Mouse (Mus musculus): ENCODE results near the gene Tas2r108.
A peak's percentile ranks its signal among the peaks of the same experiment; 100 is the strongest.

Gene Tas2r108

DNA sequence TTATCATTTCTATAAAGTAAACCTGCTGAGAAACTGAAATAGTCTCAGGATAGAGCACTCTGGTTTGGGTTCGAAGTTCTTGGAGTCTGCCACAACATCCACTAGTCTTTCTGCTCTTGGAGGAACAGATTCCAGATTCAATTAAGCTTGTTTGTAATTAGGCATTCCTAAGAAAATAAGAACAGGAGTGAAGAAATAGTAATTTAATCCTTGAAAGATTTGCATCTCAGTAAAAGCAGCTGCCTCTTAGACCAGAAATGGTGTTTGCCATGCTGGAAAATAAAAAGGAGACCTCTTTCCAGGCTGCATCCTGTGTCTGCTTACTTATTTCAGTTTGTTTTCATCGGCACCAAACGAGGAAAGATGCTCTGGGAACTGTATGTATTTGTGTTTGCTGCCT, at the start of gene Tas2r108:
Tas2r108 (plus strand) TSS at position 301 of the 400 bp plus-strand sequence.
- DNase-seq (ENCODE audit: low spot score in 2 of 2): no peak

DNA sequence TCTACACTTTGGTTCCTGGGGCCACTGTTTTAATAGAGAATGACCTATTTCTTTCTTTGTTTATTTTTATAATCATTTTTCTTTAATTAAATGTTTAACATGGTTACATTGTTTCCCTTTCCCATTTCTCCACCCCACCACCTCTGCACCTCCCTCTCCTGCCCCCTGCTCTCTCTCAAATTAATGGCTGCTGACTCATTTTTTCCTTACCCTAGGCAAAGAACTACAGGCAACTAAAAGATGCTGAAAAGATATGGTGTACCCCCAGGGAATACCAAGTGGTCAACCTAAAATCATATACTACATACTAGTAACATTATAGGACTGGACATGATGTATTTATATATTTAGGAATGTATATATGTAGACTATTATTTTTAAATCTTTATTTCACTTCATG, 44.7 kb upstream of the Tas2r108 start:
- no peak for DNase-seq (ENCODE audit: low spot score in 2 of 2)

DNA sequence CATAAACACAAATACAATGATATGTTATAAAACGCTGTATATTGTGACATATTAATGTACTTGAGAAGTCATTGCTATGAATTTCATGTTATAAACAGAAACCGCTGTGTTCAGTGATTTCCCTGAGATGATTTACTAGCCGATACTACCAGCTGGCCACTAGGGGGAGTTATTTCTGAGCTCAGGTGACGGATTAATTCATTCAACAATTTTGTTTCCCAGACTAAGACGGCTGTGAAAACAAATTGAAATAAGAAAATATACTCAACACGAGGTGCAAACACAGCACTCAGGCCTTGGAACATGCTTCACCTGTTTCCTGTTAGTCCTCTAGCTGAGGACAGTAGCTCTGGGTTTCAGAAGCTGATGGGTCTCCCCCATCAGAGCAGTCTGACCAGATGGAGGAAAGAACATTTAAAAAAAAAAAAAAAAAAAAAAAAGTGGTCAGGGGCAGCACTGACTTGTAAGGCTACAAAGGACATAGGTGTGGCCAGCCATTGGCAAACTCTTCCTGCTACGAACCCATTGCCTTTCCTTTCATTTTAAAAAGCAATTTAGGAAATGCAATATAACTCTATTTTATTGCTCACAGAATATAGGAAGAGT, 38.8 kb upstream of the Tas2r108 start:
- no peak for DNase-seq (ENCODE audit: low spot score in 2 of 2)

DNA sequence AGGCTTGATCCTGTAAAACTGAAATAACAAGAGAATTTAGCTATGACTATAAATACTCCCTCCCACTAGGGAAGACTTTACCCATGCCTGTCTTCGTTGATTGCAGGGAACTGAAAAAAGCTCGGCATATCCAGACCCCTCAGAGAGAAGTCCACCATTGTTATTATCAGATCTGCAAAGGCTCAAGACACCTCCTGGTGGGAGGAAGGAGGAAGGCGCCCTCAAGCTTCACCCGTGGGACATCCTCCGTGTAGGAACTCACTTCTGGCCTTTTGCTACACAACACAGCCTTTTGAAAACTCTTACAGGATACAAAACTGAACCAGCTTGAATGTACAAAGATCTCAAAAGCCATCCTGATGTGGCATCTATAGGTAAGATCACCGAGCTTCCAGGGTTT, 27.6 kb upstream of the Tas2r108 start:
- DNase-seq (ENCODE audit: low spot score in 2 of 2): no peak

DNA sequence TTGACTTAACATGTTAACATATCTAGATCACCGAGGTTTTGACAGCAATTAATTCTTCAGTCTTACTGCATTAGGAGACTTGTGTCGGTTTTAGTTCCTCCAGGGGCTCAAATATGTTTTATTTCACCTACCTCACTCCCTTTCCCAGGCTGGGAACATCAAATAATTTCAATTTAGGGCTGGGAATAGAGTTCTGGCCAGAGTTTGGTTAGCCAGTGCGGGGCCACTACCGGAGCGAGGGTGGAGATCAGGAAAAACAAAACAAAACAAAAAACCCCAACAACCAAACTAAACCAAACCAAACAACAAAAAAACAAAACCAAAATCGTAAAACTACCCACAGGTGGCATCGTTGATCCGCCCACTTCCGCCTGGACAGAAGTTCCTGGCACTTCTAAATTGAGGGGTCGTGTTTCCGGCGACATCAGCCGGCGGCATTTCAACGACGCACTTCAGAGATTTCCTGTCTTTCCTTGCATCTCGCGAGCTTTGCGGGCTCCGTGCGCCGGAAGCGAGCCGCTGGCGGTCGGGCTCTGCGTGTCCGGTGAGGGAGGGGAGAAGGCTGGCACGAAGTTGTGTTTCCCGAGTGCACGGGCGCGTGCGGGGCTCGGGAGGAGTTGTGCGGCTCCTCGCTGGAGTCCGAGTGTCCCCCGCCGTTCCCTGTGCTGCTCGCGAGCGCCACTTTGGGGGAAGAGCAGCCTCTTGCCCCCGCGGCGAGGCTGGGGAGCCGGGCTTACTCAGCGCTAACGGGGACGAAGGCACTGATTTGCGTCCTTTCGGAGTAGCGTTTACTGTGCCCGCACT, 22.2 kb upstream of the Tas2r108 start, which contains the start of gene Ssbp1:
Ssbp1 (plus strand) TSS at position 437 of the 804 bp plus-strand sequence.
- peak; percentile 73 to 90 for DNase-seq (ENCODE audit: low spot score in 2 of 2)

DNA sequence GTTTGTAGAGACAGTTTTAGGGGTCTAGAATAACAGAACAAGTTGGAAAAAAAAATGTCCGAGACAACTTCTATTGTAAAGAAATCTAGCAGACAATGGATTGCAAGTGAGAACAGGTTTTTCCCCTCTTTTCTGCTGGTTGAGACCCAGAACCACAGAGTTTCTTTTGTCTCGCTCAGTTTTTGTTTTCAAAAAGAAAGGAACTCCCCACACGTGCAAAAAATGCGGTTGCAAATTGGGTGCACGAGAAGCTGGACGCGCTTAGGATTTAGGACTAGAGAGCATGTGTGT, 21.7 kb upstream of the Tas2r108 start:
- no peak for DNase-seq (ENCODE audit: low spot score in 2 of 2)

DNA sequence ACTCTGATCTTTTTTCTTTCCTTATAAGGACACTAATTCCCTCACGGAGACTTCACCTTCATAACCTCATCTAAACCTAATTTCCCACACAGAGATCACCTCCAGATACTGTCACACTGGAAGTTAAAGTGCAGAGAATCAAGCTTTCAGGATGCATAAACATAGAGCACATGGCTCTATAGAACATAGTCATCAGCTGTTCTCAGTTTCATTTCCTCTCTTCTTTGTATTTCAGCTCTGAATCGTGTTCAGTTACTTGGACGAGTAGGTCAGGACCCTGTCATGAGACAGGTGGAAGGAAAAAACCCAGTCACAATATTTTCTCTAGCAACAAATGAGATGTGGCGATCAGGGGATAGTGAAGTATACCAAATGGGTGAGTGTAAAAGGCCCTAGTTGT, 17.2 kb upstream of the Tas2r108 start:
- DNase-seq (ENCODE audit: low spot score in 2 of 2): no peak

DNA sequence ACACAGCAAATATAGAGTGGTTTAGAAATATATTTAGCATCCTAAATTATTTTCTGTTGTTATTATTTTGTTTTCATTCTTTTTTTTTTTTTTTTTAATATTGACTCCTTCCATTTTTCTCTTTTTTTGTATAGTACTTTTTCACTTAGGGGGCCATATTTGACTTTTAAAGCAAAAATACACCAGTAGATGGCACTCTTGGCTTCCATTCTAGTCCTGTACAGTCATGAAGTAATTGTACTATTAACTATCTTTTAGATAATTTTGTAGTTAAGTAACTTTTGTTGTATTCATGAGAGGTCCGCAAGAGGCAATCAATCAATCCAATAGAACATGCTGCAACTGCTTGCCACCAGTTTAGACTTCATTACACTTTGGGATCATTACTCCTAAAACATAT, 13.6 kb upstream of the Tas2r108 start:
- DNase-seq (ENCODE audit: low spot score in 2 of 2): no peak

DNA sequence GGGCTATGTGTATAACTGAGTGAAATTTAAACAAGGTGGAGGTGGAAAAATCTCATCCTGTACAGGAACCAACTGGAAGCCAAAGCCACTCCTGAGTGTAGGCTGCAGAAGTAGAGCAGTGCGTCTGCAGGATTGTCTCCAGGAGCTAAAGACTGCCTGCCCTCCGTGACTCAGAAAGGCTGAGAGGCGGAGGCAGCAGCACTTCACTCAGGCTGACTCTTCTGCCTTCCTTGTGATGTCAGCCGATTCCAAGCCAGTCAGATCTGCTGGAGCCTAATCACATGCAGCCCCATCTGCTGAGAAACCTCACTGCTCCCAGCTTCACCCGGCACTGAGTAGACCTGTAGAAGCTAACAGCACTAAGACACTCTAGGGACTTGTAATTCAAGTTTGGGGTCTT, 11.0 kb upstream of the Tas2r108 start:
- DNase-seq (ENCODE audit: low spot score in 2 of 2): no peak

DNA sequence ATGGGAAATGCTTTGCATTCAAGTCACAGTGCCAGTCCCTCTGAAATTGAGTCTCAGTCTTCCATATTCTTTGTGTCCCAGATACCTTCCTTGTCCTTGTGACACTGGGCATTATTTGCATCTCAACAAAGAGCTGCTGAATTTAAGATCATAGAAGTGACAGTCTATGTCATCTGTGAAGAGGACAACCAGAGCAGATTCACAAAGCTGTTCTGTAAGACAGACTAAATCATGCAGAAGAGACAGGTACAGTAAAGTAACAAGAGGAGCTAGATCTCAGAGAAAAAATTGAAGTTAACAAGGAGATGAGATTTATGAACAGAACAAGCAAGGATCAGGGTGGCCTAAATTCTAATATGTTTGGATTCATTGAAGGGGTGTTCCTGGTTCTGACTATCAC, 2.4 kb upstream of the Tas2r108 start, which contains the start of gene Tas2r137:
Tas2r137 (plus strand) TSS at position 301 of the 400 bp plus-strand sequence.
- DNase-seq (ENCODE audit: low spot score in 2 of 2): no peak

DNA sequence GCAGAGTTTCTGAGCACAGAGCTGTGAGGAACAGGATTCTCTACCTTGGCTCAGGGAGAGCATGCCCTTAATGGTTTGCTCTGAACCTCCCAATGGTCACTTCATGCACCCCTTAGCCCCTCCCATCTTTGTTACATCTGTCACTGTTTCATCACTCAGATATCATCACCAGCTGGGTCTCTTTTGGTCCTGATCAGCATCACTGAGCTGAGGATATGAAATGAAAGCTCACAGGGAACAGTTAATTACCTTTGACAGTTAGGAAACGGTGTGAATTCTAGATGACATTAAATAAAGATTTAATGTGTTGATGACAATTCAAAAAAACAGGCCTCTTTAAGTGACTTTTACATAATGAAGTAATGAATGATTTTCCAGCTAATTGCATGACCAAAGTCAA, 26.1 kb downstream of the Tas2r108 start, which contains the start of gene Prss37:
Prss37 (minus strand) TSS at position 101 of the 400 bp plus-strand sequence.
- no peak for DNase-seq (ENCODE audit: low spot score in 2 of 2)
